Mouse (Mus musculus) C2C12 (cell line): Measurements from ENCODE around the gene Atf1.

Experiments used
- CTCF ChIP-seq: IDR thresholded peaks from one replicate; pipeline ENCODE4 v1.5.1; 2011; ENCODE audit not compliant: control insufficient read depth, insufficient read depth, insufficient read length
- MAX ChIP-seq: IDR thresholded peaks from one replicate; pipeline ENCODE4 v1.6.1; 2011; ENCODE audit warnings: mild to moderate bottlenecking, control low read depth
- MYOG ChIP-seq: IDR thresholded peaks from one replicate; pipeline ENCODE4 v1.6.1; 2011; ENCODE audit not compliant: control insufficient read depth, insufficient read length; ENCODE audit errors: extremely low read depth

- TF ChIP-seq CTCF (no peak), MYOG (no peak), MAX (no peak)
These were observed 4.3 kb downstream of the Atf1 start for GRCm38 (mm10) chr15:100231616-100232525.
